Mouse (Mus musculus) kidney, embryonic 14.5 days (tissue): ENCODE measurements around the gene Rere. TPM values are rescaled to one million over a fixed set of nuclear protein-coding genes. Genes with fewer than 3 reads are reported as not detected.

ENCODE experiments used
- ATAC-seq: fragments of 200-750 bp; cut with Nextera tagmentation; 2 replicates; pipeline ENCODE4 v1.8.0; 2017; ENCODE audit warnings: moderate number of reproducible peaks, mild to moderate bottlenecking, moderate TSS enrichment, moderate library complexity; ENCODE audit not compliant: low FRiP score, low TSS enrichment
- H3K27ac ChIP-seq: fragments of 300-500 bp; sonication (generic); 2 replicates; pipeline ENCODE4 v1.5.1; 2014; ENCODE audit warnings: low read depth, mild to moderate bottlenecking, low read length, moderate library complexity, mixed read lengths
- H3K27me3 ChIP-seq: fragments of 300-500 bp; sonication (generic); 2 replicates; pipeline ENCODE4 v1.6.1; 2014; ENCODE audit warnings: mild to moderate bottlenecking, low read length; ENCODE audit not compliant: control insufficient read depth, insufficient read depth
- H3K36me3 ChIP-seq: fragments of 300-500 bp; sonication (generic); 2 replicates; pipeline ENCODE4 v1.6.1; 2014; ENCODE audit warnings: low read length, mixed read lengths; ENCODE audit not compliant: control insufficient read depth, insufficient read depth
- H3K4me1 ChIP-seq: fragments of 300-500 bp; sonication (generic); 2 replicates; pipeline ENCODE4 v1.6.1; 2014; ENCODE audit warnings: low read length, mixed read lengths; ENCODE audit not compliant: control insufficient read depth, insufficient read depth
- H3K4me2 ChIP-seq: fragments of 300-500 bp; sonication (generic); replicated peaks from 2 replicates; pipeline ENCODE4 v1.6.1; 2014; ENCODE audit warnings: low read depth, mild to moderate bottlenecking, low read length
- H3K4me3 ChIP-seq: fragments of 300-500 bp; sonication (generic); 2 replicates; pipeline ENCODE4 v1.5.1; 2014; ENCODE audit warnings: mild to moderate bottlenecking, low read length
- H3K9ac ChIP-seq: fragments of 300-500 bp; sonication (generic); 2 replicates; pipeline ENCODE4 v1.6.1; 2014; ENCODE audit warnings: low read depth, mild to moderate bottlenecking, low read length, moderate library complexity
- H3K9me3 ChIP-seq: fragments of 300-500 bp; sonication (generic); 2 replicates; pipeline ENCODE4 v1.6.1; 2016; ENCODE audit warnings: low read length; ENCODE audit not compliant: control insufficient read depth
- WGBS: fragments of 180-500 bp; shearing (Covaris S2); extraction: QIAGEN DNeasy Blood & Tissue Kit; methylation state at CpG from one replicate; pipeline ENCODE4 v1.1.7; 2014; 5-methylcytosine and 5-hydroxymethylcytosine counted together
- polyA plus RNA-seq: library from polyadenylated mRNA; unstranded; fragments of >200 nt; fragmentation: Nextera tagmentation; extraction: Ambion mirVana; gene quantifications from 2 replicates; pipeline ENCODE4 v1.2.1, GENCODE M21; 2014

The Rere gene
- polyA plus RNA-seq, 1 experiment from 2014 or later: 49.9 TPM

- Histone ChIP-seq H3K9ac (peak overlapping the region; percentile 90), H3K4me3 (peak overlapping the region; percentile 76)
Measured at GRCm38 (mm10) chr4:150238433-150239086, 42.9 kb upstream of the Rere start.

GRCm38 (mm10) chr4:150239087-150239480 lies 42.4 kb upstream of the Rere start:
- ATAC-seq: no peak
- peaks cover 43% of the 10 kb centered on the region for H3K36me3 ChIP-seq
- 19% methylated on average over 5 of the region's 5 CpGs for WGBS
- peak overlapping the region; percentile 90 for H3K9ac ChIP-seq
- H3K9me3 ChIP-seq: no peaks in the 10 kb centered on the region
- H3K27me3 ChIP-seq: no peaks in the 10 kb centered on the region
- H3K4me1 ChIP-seq: peaks cover 24% of the 10 kb centered on the region
- H3K4me3 ChIP-seq: peak overlapping the region; percentile 76
- peak overlapping the region; percentile 70 for H3K4me2 ChIP-seq
- peak overlapping the region; percentile 67; the same call in 1 of the 2 replicates for H3K27ac ChIP-seq

More at GRCm38 (mm10) chr4:150238433-150239086, 42.9 kb upstream of the Rere start:
- H3K4me1 ChIP-seq: peaks cover 24% of the 10 kb centered on the region
- WGBS: 5% methylated on average over 3 of the region's 3 CpGs
- peaks cover 37% of the 10 kb centered on the region for H3K36me3 ChIP-seq
- peak overlapping the region; percentile 67; the same call in 1 of the 2 replicates for H3K27ac ChIP-seq
- ATAC-seq: no peak
- no peaks in the 10 kb centered on the region for H3K9me3 ChIP-seq
- peak overlapping the region; percentile 70 for H3K4me2 ChIP-seq
- H3K27me3 ChIP-seq: no peaks in the 10 kb centered on the region

GRCm38 (mm10) chr4:150239503-150239902 lies 41.9 kb upstream of the Rere start:
- Histone ChIP-seq H3K9me3 (no peaks in the 10 kb centered on the region), H3K4me3 (peak overlapping the region; percentile 76), H3K27me3 (no peaks in the 10 kb centered on the region), H3K4me1 (peaks cover 24% of the 10 kb centered on the region), H3K4me2 (peak overlapping the region; percentile 70), H3K9ac (peak overlapping the region; percentile 90; the same call in 1 of the 2 replicates), H3K36me3 (peaks cover 47% of the 10 kb centered on the region), H3K27ac (peak overlapping the region; percentile 39; the same call in 1 of the 2 replicates)
- WGBS: 26% methylated on average over 6 of the region's 6 CpGs
- no peak for ATAC-seq

GRCm38 (mm10) chr4:150239951-150240368 lies 41.5 kb upstream of the Rere start:
- no peaks in the 10 kb centered on the region for H3K9me3 ChIP-seq
- peak overlapping the region; percentile 76; the same call in 1 of the 2 replicates for H3K4me3 ChIP-seq
- H3K4me1 ChIP-seq: peaks cover 24% of the 10 kb centered on the region
- H3K27ac ChIP-seq: peak overlapping the region; percentile 39; the same call in 1 of the 2 replicates
- peaks cover 51% of the 10 kb centered on the region for H3K36me3 ChIP-seq
- H3K27me3 ChIP-seq: no peaks in the 10 kb centered on the region
- peak overlapping the region; percentile 70 for H3K4me2 ChIP-seq
- peak; percentile 26 for ATAC-seq
- 4% methylated on average over 6 of the region's 6 CpGs for WGBS
- H3K9ac ChIP-seq: no peak overlapping the region

DNA sequence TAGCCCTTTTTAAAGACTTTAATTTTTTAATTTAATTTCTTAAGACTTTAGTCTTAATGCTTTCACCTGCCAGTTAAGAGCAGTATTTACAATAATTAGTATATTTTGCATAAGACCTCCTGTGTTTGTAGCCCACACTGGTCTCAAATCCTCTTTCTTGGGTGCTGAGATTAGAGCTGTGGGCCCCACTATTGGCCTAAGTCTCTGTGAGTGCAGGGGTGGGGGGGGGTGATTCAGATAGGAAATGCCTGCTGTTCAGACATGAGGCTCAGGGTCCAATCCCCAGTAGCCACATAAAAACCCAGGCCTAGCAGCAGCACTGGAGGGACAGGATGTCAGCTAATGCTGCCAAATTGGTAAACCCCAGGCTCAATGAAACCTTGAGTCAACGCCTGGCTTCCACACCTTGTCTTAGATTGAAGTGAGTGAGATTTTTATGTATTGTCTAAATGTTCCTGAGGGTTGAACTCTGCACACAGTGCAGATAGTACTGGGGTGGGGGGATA lies 41.0 kb upstream of the Rere start:
- no peak overlapping the region for H3K27ac ChIP-seq
- 70% methylated on average over 1 of the region's 1 CpGs for WGBS
- H3K27me3 ChIP-seq: no peaks in the 10 kb centered on the region
- H3K9me3 ChIP-seq: no peaks in the 10 kb centered on the region
- no peak for ATAC-seq
- no peak overlapping the region; the same call in 1 of the 2 replicates for H3K4me2 ChIP-seq
- H3K36me3 ChIP-seq: peaks cover 56% of the 10 kb centered on the region
- no peak overlapping the region for H3K9ac ChIP-seq
- peaks cover 24% of the 10 kb centered on the region for H3K4me1 ChIP-seq
- no peak overlapping the region for H3K4me3 ChIP-seq

GRCm38 (mm10) chr4:150241708-150242107 lies 39.7 kb upstream of the Rere start:
- no peak overlapping the region for H3K4me2 ChIP-seq
- H3K9ac ChIP-seq: peak overlapping the region; percentile 18; the same call in 1 of the 2 replicates
- H3K36me3 ChIP-seq: peaks cover 69% of the 10 kb centered on the region
- peaks cover 19% of the 10 kb centered on the region for H3K4me1 ChIP-seq
- no peak overlapping the region for H3K4me3 ChIP-seq
- H3K9me3 ChIP-seq: no peaks in the 10 kb centered on the region
- no peak for ATAC-seq
- no peaks in the 10 kb centered on the region for H3K27me3 ChIP-seq
- WGBS: 68% methylated on average over 4 of the region's 4 CpGs
- H3K27ac ChIP-seq: no peak overlapping the region

- Histone ChIP-seq H3K4me1 (peaks cover 19% of the 10 kb centered on the region), H3K4me2 (no peak overlapping the region), H3K4me3 (no peak overlapping the region), H3K9me3 (no peaks in the 10 kb centered on the region), H3K27ac (no peak overlapping the region), H3K36me3 (peaks cover 79% of the 10 kb centered on the region), H3K27me3 (no peaks in the 10 kb centered on the region), H3K9ac (no peak overlapping the region)
- no peak for ATAC-seq
- WGBS: 83% methylated on average over 5 of the region's 5 CpGs
Measured at GRCm38 (mm10) chr4:150242745-150243144, 38.7 kb upstream of the Rere start.

DNA sequence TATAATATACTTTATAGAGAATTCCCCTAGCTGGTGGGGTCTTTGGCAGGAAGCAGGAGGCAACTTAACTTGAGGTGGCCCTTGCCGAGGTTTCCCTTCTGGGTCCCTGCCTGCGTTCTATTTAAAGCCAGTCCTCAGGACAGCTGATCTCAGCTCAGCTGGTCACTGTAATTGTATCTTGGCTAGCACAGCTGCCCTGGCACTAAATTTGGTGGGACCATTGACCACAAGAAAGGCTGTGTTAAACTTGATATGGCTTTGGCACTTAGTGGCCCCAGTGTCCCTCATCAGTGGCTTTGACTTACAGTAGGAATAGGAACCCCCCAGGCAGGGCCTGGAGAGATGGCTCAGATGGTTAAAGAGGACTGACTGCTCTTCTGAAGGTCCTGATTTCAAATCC lies 35.6 kb upstream of the Rere start:
- WGBS: 61% methylated on average over 2 of the region's 2 CpGs
- ATAC-seq: no peak
- Histone ChIP-seq H3K9ac (no peak overlapping the region), H3K36me3 (peaks cover 93% of the 10 kb centered on the region), H3K4me2 (no peak overlapping the region), H3K4me1 (peaks cover 6% of the 10 kb centered on the region; the same call in 1 of the 2 replicates), H3K9me3 (no peaks in the 10 kb centered on the region), H3K4me3 (no peak overlapping the region), H3K27me3 (no peaks in the 10 kb centered on the region), H3K27ac (no peak overlapping the region)

GRCm38 (mm10) chr4:150248009-150248408 lies 33.4 kb upstream of the Rere start:
- H3K27ac ChIP-seq: no peak overlapping the region
- no peaks in the 10 kb centered on the region for H3K27me3 ChIP-seq
- peak; percentile 34; the same call in 1 of the 2 replicates for ATAC-seq
- H3K9me3 ChIP-seq: no peaks in the 10 kb centered on the region
- WGBS: 55% methylated on average over 5 of the region's 5 CpGs
- no peak overlapping the region for H3K4me2 ChIP-seq
- no peak overlapping the region for H3K4me3 ChIP-seq
- H3K36me3 ChIP-seq: peaks cover 78% of the 10 kb centered on the region
- no peak overlapping the region for H3K9ac ChIP-seq
- no peaks in the 10 kb centered on the region for H3K4me1 ChIP-seq
